Mouse (Mus musculus) retina, postnatal 1 day (tissue): ENCODE measurements at regions not wholly inside any gene's neighbourhood (a gene's known extent, or its start where the extent isn't known, plus 50 kb on each side); places are given as distances from the start of the nearest gene placed in this dataset.
A peak's percentile ranks its signal among the peaks of the same experiment; 100 is the strongest.

ENCODE experiments used
- DNase-seq: peaks from one replicate; pipeline ENCODE4 v3.0.0-alpha.2; 2012

DNA sequence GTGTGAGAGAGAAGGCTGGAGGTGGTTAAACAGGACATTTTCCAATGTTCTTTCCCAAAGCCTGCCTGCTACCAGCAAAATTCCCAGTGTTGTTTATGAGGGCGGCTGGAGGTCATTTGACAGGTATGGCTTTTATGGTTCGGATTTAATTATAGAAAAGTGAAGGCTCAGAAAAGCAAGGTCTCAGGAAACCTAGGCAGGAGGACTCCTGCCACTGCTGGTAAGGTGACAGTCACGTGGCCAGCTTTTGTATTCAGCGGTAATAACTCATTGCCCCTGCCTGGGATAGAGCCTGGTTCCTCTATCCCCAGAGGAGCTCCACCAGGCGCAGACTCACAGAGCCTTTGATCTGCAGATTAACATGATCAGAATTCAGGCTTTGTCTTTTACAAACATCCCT is 235.2 kb upstream of the Hnrnpa3 start:
- peak; percentile 50 for DNase-seq

DNA sequence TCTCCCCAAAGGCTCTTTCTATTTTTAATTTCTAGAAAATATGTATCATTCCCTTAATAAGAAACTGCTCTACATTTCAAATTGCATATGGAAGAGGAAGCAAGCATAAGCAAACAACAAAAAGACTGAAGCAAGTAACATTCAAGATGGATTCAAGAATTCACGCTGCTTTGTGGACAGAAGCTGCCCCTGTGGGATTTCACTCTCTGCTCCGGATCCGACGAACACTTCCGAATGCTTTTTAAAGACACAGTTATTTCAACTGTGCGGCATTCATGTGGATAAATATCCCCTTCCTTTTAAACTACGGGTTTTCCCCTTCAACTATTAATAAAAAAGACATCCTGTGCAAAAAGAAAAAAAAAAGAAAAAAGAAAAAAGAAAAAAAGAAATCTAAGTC is 234.7 kb upstream of the Hnrnpa3 start:
- DNase-seq = no peak

GRCm38 (mm10) chr2:75424911-75425310 is 234.2 kb upstream of the Hnrnpa3 start:
- DNase-seq = no peak

- DNase-seq = no peak
Measured at GRCm38 (mm10) chr2:75425384-75425783, 233.7 kb upstream of the Hnrnpa3 start.

- no peak for DNase-seq
Measured at GRCm38 (mm10) chr2:75425791-75426190, 233.3 kb upstream of the Hnrnpa3 start.

GRCm38 (mm10) chr2:75427936-75428458 is 231.1 kb upstream of the Hnrnpa3 start:
- no peak for DNase-seq

GRCm38 (mm10) chr2:75430161-75430940 is 228.7 kb upstream of the Hnrnpa3 start:
- no peak for DNase-seq

GRCm38 (mm10) chr2:75431981-75432380 is 227.1 kb upstream of the Hnrnpa3 start:
- DNase-seq = no peak

DNA sequence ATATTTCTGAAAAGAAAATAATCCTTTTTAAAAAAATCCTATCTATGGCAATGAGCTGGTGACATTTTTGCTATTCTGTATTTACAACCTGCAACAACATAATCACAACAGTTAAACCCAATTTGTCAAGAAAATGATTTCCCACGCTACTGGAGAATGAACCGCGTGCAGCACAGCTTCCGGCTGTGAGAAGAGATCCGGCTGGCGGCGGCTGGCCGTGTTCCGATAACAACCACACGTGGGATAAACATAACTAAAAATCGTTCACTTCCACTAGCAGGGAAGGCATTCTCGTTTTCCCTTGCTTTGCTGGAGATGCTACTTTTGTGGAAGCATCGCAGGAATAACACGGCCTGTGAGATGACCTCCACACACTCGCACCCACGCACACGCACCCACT is 224.5 kb upstream of the Hnrnpa3 start:
- no peak for DNase-seq

- DNase-seq = no peak
Measured at GRCm38 (mm10) chr2:75439522-75440230, 219.4 kb upstream of the Hnrnpa3 start.

- DNase-seq = peak; percentile 52
Measured at GRCm38 (mm10) chr2:75442632-75443031, 216.4 kb upstream of the Hnrnpa3 start.

- no peak for DNase-seq
Measured at GRCm38 (mm10) chr2:75445189-75445588, 213.9 kb upstream of the Hnrnpa3 start.

GRCm38 (mm10) chr2:75446996-75447715 is 211.9 kb upstream of the Hnrnpa3 start:
- DNase-seq = no peak

DNA sequence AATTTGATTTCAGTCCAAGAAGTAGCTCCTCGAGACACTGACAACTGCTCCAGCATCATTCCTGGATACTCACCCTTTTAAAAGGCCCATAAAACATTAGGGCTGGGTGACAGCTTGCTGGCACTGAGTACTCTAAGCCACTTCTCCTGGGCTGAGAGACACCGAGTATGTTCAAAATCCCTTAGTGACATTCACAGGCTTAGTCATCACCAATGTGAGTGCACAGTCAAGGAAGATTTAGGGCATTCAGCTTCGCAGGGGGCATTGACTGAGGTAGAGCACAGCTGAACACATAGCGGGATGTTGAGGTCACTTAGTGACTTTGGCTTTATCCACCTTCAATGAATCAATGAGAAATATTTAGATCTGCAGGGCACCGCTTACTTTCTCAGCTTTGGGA is 210.8 kb upstream of the Hnrnpa3 start:
- DNase-seq = no peak

DNA sequence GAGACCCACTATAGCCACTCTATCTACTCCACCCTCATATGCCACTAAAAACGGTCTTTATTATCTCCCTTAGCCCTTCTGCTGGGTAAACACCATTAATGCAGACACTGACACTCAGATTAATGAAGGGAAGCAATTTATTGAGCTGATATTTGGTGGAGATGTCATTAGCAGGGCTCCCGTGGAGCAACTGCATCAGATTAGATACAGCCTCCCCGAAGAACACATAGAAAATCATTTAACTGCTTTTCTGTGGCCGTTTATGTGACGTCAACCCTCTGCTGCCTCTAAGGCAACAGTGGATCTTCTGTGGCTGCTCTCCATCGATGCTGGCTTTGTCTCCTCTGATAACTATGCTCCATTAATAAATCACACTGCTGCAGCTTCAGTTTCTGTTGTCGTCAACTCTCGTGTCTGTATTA is 207.2 kb upstream of the Hnrnpa3 start:
- no peak for DNase-seq

DNA sequence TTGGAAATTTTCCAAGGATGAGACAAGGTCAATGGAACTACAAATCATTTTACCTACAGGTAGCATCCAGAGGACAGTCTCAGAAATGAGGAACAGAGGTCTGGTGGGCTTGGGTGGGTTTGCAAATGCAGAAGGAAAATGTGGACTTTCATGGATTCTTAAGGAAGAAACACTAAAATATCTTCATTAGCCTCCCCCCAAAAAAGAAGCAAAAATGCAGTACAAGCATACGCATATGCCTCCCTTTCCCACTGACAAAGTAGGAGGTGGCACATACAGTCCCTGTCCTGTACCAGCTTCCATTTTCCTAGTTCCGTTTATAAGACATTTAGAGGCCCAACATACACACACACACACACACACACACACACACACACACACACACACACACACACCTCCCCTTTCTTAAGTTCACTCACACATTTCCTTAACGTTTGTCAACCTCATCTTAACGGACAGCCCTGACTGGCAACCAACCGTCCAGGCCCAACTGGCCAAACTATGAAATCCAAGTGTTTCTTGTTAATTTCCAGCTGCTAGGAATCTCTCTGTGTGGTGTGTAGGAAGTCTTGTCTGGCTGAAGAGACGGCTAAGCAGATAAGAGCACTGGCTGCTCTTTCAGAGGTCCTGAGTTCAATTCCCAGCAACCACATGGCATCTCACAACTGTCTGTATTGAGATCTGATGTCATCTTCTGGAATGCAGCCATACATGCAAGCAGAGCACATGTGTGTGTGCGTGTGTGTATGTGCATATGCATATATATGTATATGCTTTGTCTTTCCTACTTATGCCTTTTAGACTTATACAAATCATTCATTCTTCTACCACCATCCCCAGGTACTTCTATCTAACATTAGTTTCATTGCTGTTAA is 206.6 kb upstream of the Hnrnpa3 start:
- DNase-seq = no peak

DNA sequence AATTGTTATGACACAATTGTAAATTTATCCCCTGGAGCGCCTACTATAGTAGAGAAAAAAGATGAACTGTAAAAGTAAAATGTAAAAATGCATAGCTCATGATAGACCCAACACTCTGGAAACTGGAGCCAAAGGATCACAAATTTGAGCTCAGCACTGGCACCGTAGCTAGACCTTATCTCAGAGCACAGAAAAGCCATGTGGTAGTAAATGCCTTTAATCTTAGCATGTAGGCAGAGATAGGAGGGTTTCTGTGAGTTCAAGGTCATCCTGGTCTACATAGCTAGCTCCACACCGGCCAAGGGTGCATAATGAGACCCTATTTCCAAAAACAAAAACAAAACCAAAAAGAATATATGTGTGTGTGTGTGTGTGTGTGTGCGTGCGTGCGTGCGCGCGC is 203.6 kb upstream of the Hnrnpa3 start:
- no peak for DNase-seq

GRCm38 (mm10) chr2:75456272-75456671 is 202.8 kb upstream of the Hnrnpa3 start:
- DNase-seq = no peak

- DNase-seq = no peak
Measured at GRCm38 (mm10) chr2:75457423-75457822, 201.6 kb upstream of the Hnrnpa3 start.

GRCm38 (mm10) chr2:75458898-75459297 is 200.2 kb upstream of the Hnrnpa3 start:
- no peak for DNase-seq

DNA sequence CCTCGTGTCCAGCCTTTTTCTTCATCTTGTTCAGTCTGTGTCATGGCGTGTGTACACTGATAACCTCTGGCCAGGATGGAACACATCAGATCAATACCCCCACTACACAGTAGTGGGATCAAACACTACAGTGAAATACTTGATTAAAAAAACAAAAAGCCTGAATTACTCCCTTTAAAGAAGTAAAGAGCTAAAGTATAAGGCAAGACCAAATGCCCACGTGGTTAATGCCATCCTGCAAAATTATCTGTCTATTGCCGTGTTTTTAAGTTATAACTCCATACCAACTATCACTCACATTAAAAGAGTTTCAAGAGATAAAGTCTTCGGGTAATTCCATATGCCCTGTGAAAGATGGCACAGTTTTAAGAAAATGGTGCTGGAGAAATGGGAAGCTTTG is 198.6 kb upstream of the Hnrnpa3 start:
- no peak for DNase-seq

DNA sequence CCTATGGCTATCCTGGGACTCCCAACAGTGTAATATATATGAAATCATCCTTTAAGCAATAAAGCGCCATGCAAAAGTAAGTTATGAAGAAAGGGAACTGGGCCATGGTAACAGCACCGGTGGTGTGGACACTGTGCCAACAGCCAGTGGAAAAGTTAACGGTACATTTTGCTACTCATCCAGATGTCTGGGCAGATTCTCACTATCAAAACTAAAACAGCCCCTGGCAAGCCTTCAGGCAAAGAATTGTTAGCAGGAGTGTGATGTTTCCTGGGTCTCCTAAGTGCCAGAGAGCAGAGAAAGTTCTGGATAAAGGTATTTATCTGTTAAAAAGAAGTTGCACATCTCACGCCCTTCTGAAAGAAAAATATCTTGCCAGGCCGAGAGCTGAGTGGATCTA is 198.0 kb upstream of the Hnrnpa3 start:
- no peak for DNase-seq
